Mouse (Mus musculus) liver, postnatal 0 days (tissue): ENCODE measurements around the gene Gm10803. TPM values are rescaled to one million over a fixed set of nuclear protein-coding genes. Genes with fewer than 3 reads are reported as not detected.
"Not testable (repeated sequence)": the region's sequence is repeated elsewhere in the genome, so short reads cannot be mapped to it uniquely, and the experiment has no call there.

ENCODE experiments used
- ATAC-seq: fragments of 200-750 bp; cut with Nextera tagmentation; 2 replicates; pipeline ENCODE4 v1.8.0; 2017; ENCODE audit warnings: mild to moderate bottlenecking, moderate library complexity
- DNase-seq: peaks from one replicate; pipeline ENCODE4 v3.0.0-alpha.2; 2016
- H3K27ac ChIP-seq: fragments of 300-500 bp; sonication (generic); 2 replicates; pipeline ENCODE4 v1.5.1; 2014; ENCODE audit warnings: antibody characterized with exemption, moderate library complexity, mild to moderate bottlenecking, low read depth
- H3K27me3 ChIP-seq: fragments of 300-500 bp; sonication (generic); 2 replicates; pipeline ENCODE4 v1.6.1; 2014; ENCODE audit warnings: low read length, control low read depth, mixed read lengths; ENCODE audit not compliant: insufficient read depth
- H3K36me3 ChIP-seq: fragments of 300-500 bp; sonication (generic); replicated peaks from 2 replicates; pipeline ENCODE4 v1.6.1; 2014; ENCODE audit warnings: mild to moderate bottlenecking, control low read depth, low read length, moderate library complexity, mixed read lengths; ENCODE audit not compliant: insufficient read depth
- H3K4me1 ChIP-seq: fragments of 300-500 bp; sonication (generic); 2 replicates; pipeline ENCODE4 v1.6.1; 2014; ENCODE audit warnings: antibody characterized with exemption, mild to moderate bottlenecking, control low read depth; ENCODE audit not compliant: insufficient read depth
- H3K4me2 ChIP-seq: fragments of 300-500 bp; sonication (generic); 2 replicates; pipeline ENCODE4 v1.6.1; 2014; ENCODE audit warnings: low read depth, mild to moderate bottlenecking, low read length, moderate library complexity, mixed read lengths
- H3K4me3 ChIP-seq: fragments of 300-500 bp; sonication (generic); 2 replicates; pipeline ENCODE4 v1.5.1; 2014; ENCODE audit warnings: low read depth, low read length
- H3K9ac ChIP-seq: fragments of 300-500 bp; sonication (generic); replicated peaks from 2 replicates; pipeline ENCODE4 v1.6.1; 2014; ENCODE audit warnings: mild to moderate bottlenecking, moderate library complexity
- H3K9me3 ChIP-seq: fragments of 300-500 bp; sonication (generic); 2 replicates; pipeline ENCODE4 v1.6.1; 2016; ENCODE audit warnings: mild to moderate bottlenecking, control low read depth, low read length, mixed read lengths
- CTCF ChIP-seq: sonication (generic); IDR thresholded peaks from 2 replicates; pipeline ENCODE4 v1.5.1; 2016; ENCODE audit warnings: antibody characterized with exemption, low read depth
- EP300 ChIP-seq: IDR thresholded peaks from 2 replicates; pipeline ENCODE4 v1.6.1; 2016; ENCODE audit warnings: antibody characterized with exemption, low read depth, mild to moderate bottlenecking
- WGBS: fragments of 180-500 bp; shearing (Covaris S2); extraction: QIAGEN DNeasy Blood & Tissue Kit; methylation state at CpG from one replicate; pipeline ENCODE4 v1.1.7; 2014; ENCODE audit not compliant: insufficient replicate concordance; 5-methylcytosine and 5-hydroxymethylcytosine counted together
- polyA plus RNA-seq: library from polyadenylated mRNA; unstranded; fragments of >200 nt; fragmentation: Nextera tagmentation; extraction: Ambion mirVana; gene quantifications from 2 replicates; pipeline ENCODE4 v1.2.1, GENCODE M21; 2015

The Gm10803 gene
- not detected in 2 replicates for polyA plus RNA-seq

DNA sequence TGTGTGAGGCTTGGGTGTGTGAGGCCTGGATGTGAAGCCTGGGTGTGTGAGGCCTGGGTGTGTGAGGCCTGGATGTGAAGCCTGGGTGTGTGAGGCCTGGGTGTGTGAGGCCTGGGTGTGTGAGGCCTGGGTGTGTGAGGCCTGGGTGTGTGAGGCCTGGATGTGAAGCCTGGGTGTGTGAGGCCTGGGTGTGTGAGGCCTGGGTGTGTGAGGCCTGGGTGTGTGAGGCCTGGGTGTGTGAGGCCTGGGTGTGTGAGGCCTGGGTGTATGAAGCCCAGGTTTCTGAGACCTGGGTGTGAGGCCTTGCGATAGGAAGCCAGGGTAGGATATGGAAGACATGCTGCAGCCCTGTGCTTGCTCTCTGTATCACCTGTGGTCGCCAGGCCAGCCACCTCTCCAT, at the start of gene Gm10803:
Gene Gm10803 (plus strand): TSS at position 301 of the 400 bp plus-strand sequence.
- not testable (repeated sequence) for H3K36me3 ChIP-seq, H3K9me3 ChIP-seq, ATAC-seq, H3K27me3 ChIP-seq, H3K4me2 ChIP-seq, H3K27ac ChIP-seq, H3K4me1 ChIP-seq, H3K4me3 ChIP-seq, DNase-seq, H3K9ac ChIP-seq
- WGBS, result 84% methylated on average over 2 of the region's 2 CpGs

- DNase-seq (no peak), ATAC-seq (no peak)
- 90% methylated on average over 1 of the region's 1 CpGs for WGBS
Measured at GRCm38 (mm10) chr2:93510839-93511238, 49.5 kb upstream of the Gm10803 start.

DNA sequence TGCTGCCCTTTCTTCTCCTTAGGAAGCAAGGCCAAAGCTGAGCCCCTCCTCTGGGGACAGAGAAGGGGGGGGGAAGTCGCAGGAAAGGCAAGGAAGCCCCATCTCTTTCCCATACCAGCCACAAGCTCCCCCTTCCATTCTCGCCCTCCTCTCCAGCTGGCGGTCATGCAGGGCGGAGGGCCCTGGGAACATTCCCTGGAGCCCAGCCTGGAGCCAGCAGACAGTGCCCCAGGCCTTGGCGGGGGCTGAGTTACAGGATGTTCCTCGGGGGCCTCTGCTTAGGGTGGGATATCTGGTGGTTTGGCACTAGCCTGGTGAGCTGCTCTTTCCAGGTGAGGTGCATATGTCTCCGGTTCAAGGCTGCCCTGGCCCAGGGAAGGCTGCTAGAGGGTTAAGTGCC, 48.2 kb upstream of the Gm10803 start:
- H3K9ac ChIP-seq, result no peak overlapping the region
- no peaks in the 10 kb centered on the region for H3K4me1 ChIP-seq
- H3K27ac ChIP-seq, result no peak overlapping the region
- TF ChIP-seq CTCF, result no peak
- TF ChIP-seq EP300, result no peak
- no peak for ATAC-seq
- 65% methylated on average over 7 of the region's 7 CpGs for WGBS
- H3K4me3 ChIP-seq, result no peak overlapping the region
- no peak overlapping the region for H3K4me2 ChIP-seq
- H3K9me3 ChIP-seq, result no peaks in the 10 kb centered on the region
- DNase-seq, result no peak
- H3K27me3 ChIP-seq, result no peaks in the 10 kb centered on the region
- H3K36me3 ChIP-seq, result no peaks in the 10 kb centered on the region

More at GRCm38 (mm10) chr2:93510839-93511238, 49.5 kb upstream of the Gm10803 start:
- Histone ChIP-seq H3K4me3 (no peak overlapping the region), H3K4me1 (no peaks in the 10 kb centered on the region), H3K36me3 (no peaks in the 10 kb centered on the region), H3K27ac (no peak overlapping the region), H3K9me3 (no peaks in the 10 kb centered on the region), H3K4me2 (no peak overlapping the region), H3K27me3 (no peaks in the 10 kb centered on the region), H3K9ac (no peak overlapping the region)
- no peak for TF ChIP-seq EP300
- no peak for TF ChIP-seq CTCF

GRCm38 (mm10) chr2:93515246-93515645, 45.1 kb upstream of the Gm10803 start:
- no peaks in the 10 kb centered on the region for H3K27me3 ChIP-seq
- H3K9me3 ChIP-seq, result no peaks in the 10 kb centered on the region
- no peak for TF ChIP-seq CTCF
- no peak for TF ChIP-seq EP300
- H3K36me3 ChIP-seq, result no peaks in the 10 kb centered on the region
- no peak for DNase-seq
- no peak overlapping the region for H3K4me2 ChIP-seq
- H3K4me3 ChIP-seq, result no peak overlapping the region
- no peak for ATAC-seq
- H3K9ac ChIP-seq, result no peak overlapping the region
- no peak overlapping the region for H3K27ac ChIP-seq
- H3K4me1 ChIP-seq, result no peaks in the 10 kb centered on the region
- 73% methylated on average over 4 of the region's 4 CpGs for WGBS

- TF ChIP-seq CTCF (no peak), EP300 (no peak)
- H3K4me2 ChIP-seq, result no peak overlapping the region
- no peaks in the 10 kb centered on the region for H3K27me3 ChIP-seq
- ATAC-seq, result no peak
- no peak overlapping the region for H3K9ac ChIP-seq
- no peaks in the 10 kb centered on the region for H3K9me3 ChIP-seq
- no peak overlapping the region for H3K4me3 ChIP-seq
- H3K4me1 ChIP-seq, result no peaks in the 10 kb centered on the region
- 60% methylated on average over 4 of the region's 4 CpGs for WGBS
- no peak for DNase-seq
- no peak overlapping the region for H3K27ac ChIP-seq
- no peaks in the 10 kb centered on the region for H3K36me3 ChIP-seq
Measured at GRCm38 (mm10) chr2:93521042-93521441, 39.3 kb upstream of the Gm10803 start.

GRCm38 (mm10) chr2:93521571-93521970, 38.8 kb upstream of the Gm10803 start:
- Histone ChIP-seq H3K4me3 (no peak overlapping the region), H3K4me2 (no peak overlapping the region), H3K9ac (no peak overlapping the region), H3K27me3 (no peaks in the 10 kb centered on the region), H3K4me1 (no peaks in the 10 kb centered on the region), H3K27ac (no peak overlapping the region), H3K9me3 (no peaks in the 10 kb centered on the region), H3K36me3 (no peaks in the 10 kb centered on the region)
- no peak for TF ChIP-seq EP300
- no peak for TF ChIP-seq CTCF
- DNase-seq (no peak), ATAC-seq (no peak)
- 78% methylated on average over 6 of the region's 6 CpGs for WGBS

- no peak for DNase-seq
- Histone ChIP-seq H3K4me2 (no peak overlapping the region), H3K9ac (no peak overlapping the region), H3K27ac (no peak overlapping the region), H3K36me3 (no peaks in the 10 kb centered on the region), H3K9me3 (no peaks in the 10 kb centered on the region), H3K27me3 (no peaks in the 10 kb centered on the region), H3K4me1 (no peaks in the 10 kb centered on the region), H3K4me3 (no peak overlapping the region)
- WGBS, result 75% methylated on average over 16 of the region's 16 CpGs
- no peak for TF ChIP-seq CTCF
- TF ChIP-seq EP300, result no peak
- ATAC-seq, result no peak
Measured at GRCm38 (mm10) chr2:93522005-93522404, 38.4 kb upstream of the Gm10803 start.
